Mouse (Mus musculus): ENCODE measurements around the gene Knstrn. TPM values are rescaled to one million over a fixed set of nuclear protein-coding genes. Genes with fewer than 3 reads are reported as not detected.

Gene Knstrn
- polyA plus RNA-seq, 1 experiment from 2014 or later, result 164 TPM

GRCm38 (mm10) chr2:118875316-118875715, 61.5 kb downstream of the Knstrn start:
- WGBS, result 91% methylated on average over 8 of the region's 8 CpGs
- Histone ChIP-seq H3K27me3 (no peaks in the 10 kb centered on the region), H3K4me3 (replicated peaks) (no peak overlapping the region), H3K9ac (no peak overlapping the region), H3K27ac (no peak overlapping the region), H3K4me2 (no peak overlapping the region), H3K4me1 (no peaks in the 10 kb centered on the region), H3K36me3 (replicated peaks) (peaks cover 55% of the 10 kb centered on the region), H3K9me3 (no peaks in the 10 kb centered on the region)
- ATAC-seq (ENCODE audit: low FRiP score), result no peak

- H3K27ac ChIP-seq, result no peak overlapping the region
- H3K4me3 ChIP-seq (replicated peaks), result no peak overlapping the region
- WGBS, result 95% methylated on average over 9 of the region's 9 CpGs
- H3K4me2 ChIP-seq, result no peak overlapping the region
- no peaks in the 10 kb centered on the region for H3K9me3 ChIP-seq
- no peak for ATAC-seq (ENCODE audit: low FRiP score)
- peaks cover 59% of the 10 kb centered on the region for H3K36me3 ChIP-seq (replicated peaks)
- H3K4me1 ChIP-seq, result no peaks in the 10 kb centered on the region
- H3K27me3 ChIP-seq, result no peaks in the 10 kb centered on the region
- no peak overlapping the region for H3K9ac ChIP-seq
Observed at GRCm38 (mm10) chr2:118876453-118876852, 62.6 kb downstream of the Knstrn start.

- Histone ChIP-seq H3K4me1 (peaks cover 6% of the 10 kb centered on the region), H3K4me3 (replicated peaks) (no peak overlapping the region), H3K9me3 (no peaks in the 10 kb centered on the region), H3K27me3 (peaks cover 25% of the 10 kb centered on the region), H3K9ac (no peak overlapping the region), H3K27ac (no peak overlapping the region), H3K4me2 (no peak overlapping the region), H3K36me3 (replicated peaks) (peaks cover 34% of the 10 kb centered on the region)
- 83% methylated on average over 4 of the region's 4 CpGs for WGBS
- ATAC-seq (ENCODE audit: low FRiP score), result no peak
Observed at GRCm38 (mm10) chr2:118881019-118881418, 67.2 kb downstream of the Knstrn start.

- Histone ChIP-seq H3K9me3 (no peaks in the 10 kb centered on the region), H3K27ac (no peak overlapping the region), H3K4me3 (replicated peaks) (no peak overlapping the region), H3K9ac (no peak overlapping the region), H3K27me3 (peaks cover 26% of the 10 kb centered on the region), H3K4me1 (peaks cover 6% of the 10 kb centered on the region), H3K4me2 (no peak overlapping the region), H3K36me3 (replicated peaks) (peaks cover 25% of the 10 kb centered on the region)
- no peak for ATAC-seq (ENCODE audit: low FRiP score)
- 86% methylated on average over 5 of the region's 5 CpGs for whole genome bisulfite sequencing
Observed at GRCm38 (mm10) chr2:118881956-118882355, 68.2 kb downstream of the Knstrn start.

GRCm38 (mm10) chr2:118882840-118883679, 69.3 kb downstream of the Knstrn start:
- ATAC-seq (ENCODE audit: low FRiP score), result peak; percentile 85
- Histone ChIP-seq H3K9me3 (no peaks in the 10 kb centered on the region), H3K27me3 (peaks cover 34% of the 10 kb centered on the region), H3K27ac (no peak overlapping the region), H3K36me3 (replicated peaks) (peaks cover 16% of the 10 kb centered on the region), H3K4me2 (peak overlapping the region; percentile 68), H3K4me1 (peaks cover 10% of the 10 kb centered on the region), H3K9ac (peak overlapping the region; percentile 50), H3K4me3 (replicated peaks) (peak overlapping the region; percentile 37)
- WGBS, result 2% methylated on average over 32 of the region's 32 CpGs

- no peak for ATAC-seq (ENCODE audit: low FRiP score)
- Histone ChIP-seq H3K9ac (no peak overlapping the region), H3K27me3 (peaks cover 49% of the 10 kb centered on the region), H3K9me3 (no peaks in the 10 kb centered on the region), H3K4me3 (replicated peaks) (no peak overlapping the region), H3K36me3 (replicated peaks) (no peaks in the 10 kb centered on the region), H3K4me1 (peaks cover 10% of the 10 kb centered on the region), H3K4me2 (no peak overlapping the region), H3K27ac (no peak overlapping the region)
- 73% methylated on average over 13 of the region's 13 CpGs for WGBS
Observed at GRCm38 (mm10) chr2:118887440-118887839, 73.6 kb downstream of the Knstrn start.

GRCm38 (mm10) chr2:118887845-118888548, 74.2 kb downstream of the Knstrn start:
- Histone ChIP-seq H3K27ac (no peak overlapping the region), H3K9ac (no peak overlapping the region), H3K9me3 (no peaks in the 10 kb centered on the region), H3K27me3 (peaks cover 54% of the 10 kb centered on the region), H3K4me2 (no peak overlapping the region), H3K4me1 (peaks cover 8% of the 10 kb centered on the region), H3K4me3 (replicated peaks) (no peak overlapping the region), H3K36me3 (replicated peaks) (no peaks in the 10 kb centered on the region)
- no peak for ATAC-seq (ENCODE audit: low FRiP score)
- 33% methylated on average over 14 of the region's 14 CpGs for WGBS

- peaks cover 62% of the 10 kb centered on the region for H3K27me3 ChIP-seq
Observed at GRCm38 (mm10) chr2:118891173-118891572, 77.4 kb downstream of the Knstrn start.

GRCm38 (mm10) chr2:118895990-118896913, 82.4 kb downstream of the Knstrn start:
- Histone ChIP-seq H3K9ac (peak overlapping the region; percentile 42), H3K9me3 (no peaks in the 10 kb centered on the region), H3K4me1 (peaks cover 36% of the 10 kb centered on the region), H3K4me2 (peak overlapping the region; percentile 65), H3K36me3 (replicated peaks) (no peaks in the 10 kb centered on the region), H3K4me3 (replicated peaks) (peak overlapping the region; percentile 41), H3K27ac (no peak overlapping the region), H3K27me3 (peaks cover 86% of the 10 kb centered on the region)
- ATAC-seq (ENCODE audit: low FRiP score), result no peak
- 2% methylated on average over 36 of the region's 38 CpGs for WGBS

More at GRCm38 (mm10) chr2:118891173-118891572, 77.4 kb downstream of the Knstrn start:
- WGBS, result 89% methylated on average over 4 of the region's 4 CpGs
- H3K9ac ChIP-seq, result no peak overlapping the region
- H3K4me2 ChIP-seq, result no peak overlapping the region
- H3K9me3 ChIP-seq, result no peaks in the 10 kb centered on the region
- no peak overlapping the region for H3K4me3 ChIP-seq (replicated peaks)
- peaks cover 6% of the 10 kb centered on the region for H3K4me1 ChIP-seq
- no peak for ATAC-seq (ENCODE audit: low FRiP score)
- no peak overlapping the region for H3K27ac ChIP-seq
- H3K36me3 ChIP-seq (replicated peaks), result no peaks in the 10 kb centered on the region

- peaks cover 83% of the 10 kb centered on the region for H3K27me3 ChIP-seq
- no peak for ATAC-seq (ENCODE audit: low FRiP score)
- peak overlapping the region; percentile 42 for H3K9ac ChIP-seq
- H3K4me1 ChIP-seq, result peaks cover 36% of the 10 kb centered on the region
- H3K36me3 ChIP-seq (replicated peaks), result no peaks in the 10 kb centered on the region
- H3K27ac ChIP-seq, result no peak overlapping the region
- WGBS, result under 1% methylated on average over 13 of the region's 13 CpGs
- H3K9me3 ChIP-seq, result no peaks in the 10 kb centered on the region
- H3K4me3 ChIP-seq (replicated peaks), result peak overlapping the region; percentile 41
- H3K4me2 ChIP-seq, result peak overlapping the region; percentile 65
Observed at GRCm38 (mm10) chr2:118896914-118897291, 83.1 kb downstream of the Knstrn start.

- peaks cover 36% of the 10 kb centered on the region for H3K4me1 ChIP-seq
- peak overlapping the region; percentile 65 for H3K4me2 ChIP-seq
- peak overlapping the region; percentile 41 for H3K4me3 ChIP-seq (replicated peaks)
- no peaks in the 10 kb centered on the region for H3K36me3 ChIP-seq (replicated peaks)
- under 1% methylated on average over 7 of the region's 7 CpGs for WGBS
- no peak overlapping the region for H3K9ac ChIP-seq
- H3K27ac ChIP-seq, result no peak overlapping the region
- no peaks in the 10 kb centered on the region for H3K9me3 ChIP-seq
- ATAC-seq (ENCODE audit: low FRiP score), result no peak
- H3K27me3 ChIP-seq, result peaks cover 78% of the 10 kb centered on the region
Observed at GRCm38 (mm10) chr2:118897392-118897791, 83.6 kb downstream of the Knstrn start.

GRCm38 (mm10) chr2:118897808-118898207, 84.0 kb downstream of the Knstrn start:
- Histone ChIP-seq H3K36me3 (replicated peaks) (no peaks in the 10 kb centered on the region), H3K27ac (no peak overlapping the region), H3K27me3 (peaks cover 74% of the 10 kb centered on the region), H3K4me1 (peaks cover 38% of the 10 kb centered on the region), H3K9me3 (no peaks in the 10 kb centered on the region), H3K9ac (no peak overlapping the region), H3K4me3 (replicated peaks) (0 out of 2 replicates have a peak overlapping the region, but pooled peaks have one; percentile 4), H3K4me2 (no peak overlapping the region)
- 4% methylated on average over 11 of the region's 11 CpGs for WGBS
- ATAC-seq (ENCODE audit: low FRiP score), result no peak

All from forebrain, embryonic 12.5 days (tissue).